Mouse (Mus musculus) spleen, postnatal 14 days (tissue): ENCODE measurements around the gene Adgra3.

Experiments used
- DNase-seq, 2 experiments: peaks; one replicate each; pipeline ENCODE4 v3.0.0; 2021 to 2022; ENCODE audit warnings: low spot score in 2 of 2

Gene Adgra3

GRCm38 (mm10) chr5:50058421-50059286, at the start of gene Adgra3:
Adgra3 (minus strand) TSS chr5:50059006.
- DNase-seq = peak in 1 of 2 experiments; percentile 8

GRCm38 (mm10) chr5:50083441-50083840, 24.6 kb upstream of the Adgra3 start:
- DNase-seq = no peak

GRCm38 (mm10) chr5:50074245-50074644, 15.4 kb upstream of the Adgra3 start:
- no peak for DNase-seq

GRCm38 (mm10) chr5:50064236-50064635, 5.4 kb upstream of the Adgra3 start:
- no peak for DNase-seq

- no peak for DNase-seq
These were observed 780 bp upstream of the Adgra3 start for GRCm38 (mm10) chr5:50059586-50059985.

- DNase-seq = no peak
These were observed 990 bp downstream of the Adgra3 start for GRCm38 (mm10) chr5:50057612-50058420.

GRCm38 (mm10) chr5:50052456-50052855, 6.3 kb downstream of the Adgra3 start:
- DNase-seq = no peak

- DNase-seq = no peak
These were observed 8.0 kb downstream of the Adgra3 start for GRCm38 (mm10) chr5:50050668-50051425.

- no peak for DNase-seq
These were observed 8.8 kb downstream of the Adgra3 start for GRCm38 (mm10) chr5:50050037-50050436.

- DNase-seq = no peak
These were observed 9.3 kb downstream of the Adgra3 start for GRCm38 (mm10) chr5:50049506-50049905.

- DNase-seq = no peak
These were observed 9.8 kb downstream of the Adgra3 start for GRCm38 (mm10) chr5:50048960-50049359.

GRCm38 (mm10) chr5:50048271-50048851, 10.4 kb downstream of the Adgra3 start:
- DNase-seq = no peak

- DNase-seq = no peak
These were observed 13.6 kb downstream of the Adgra3 start for GRCm38 (mm10) chr5:50045180-50045579.

GRCm38 (mm10) chr5:50043677-50044076, 15.1 kb downstream of the Adgra3 start:
- no peak for DNase-seq

- no peak for DNase-seq
These were observed 16.4 kb downstream of the Adgra3 start for GRCm38 (mm10) chr5:50042274-50042943.

GRCm38 (mm10) chr5:50039521-50039920, 19.3 kb downstream of the Adgra3 start:
- no peak for DNase-seq

- DNase-seq = no peak
These were observed 21.1 kb downstream of the Adgra3 start for GRCm38 (mm10) chr5:50037666-50038065.

GRCm38 (mm10) chr5:50034900-50035514, 23.8 kb downstream of the Adgra3 start:
- DNase-seq = no peak

GRCm38 (mm10) chr5:50034231-50034630, 24.6 kb downstream of the Adgra3 start:
- no peak for DNase-seq

GRCm38 (mm10) chr5:50033660-50034059, 25.1 kb downstream of the Adgra3 start:
- no peak for DNase-seq

- no peak for DNase-seq
These were observed 26.5 kb downstream of the Adgra3 start for GRCm38 (mm10) chr5:50032332-50032731.
